Comparison of ENCODE assay signal across 7 mouse cellular contexts in genomic region chr11:23124198-23124951, GRCm38 (mm10).
DNase-seq lines count a peak whose midpoint lies in the region; ATAC-seq and TF ChIP-seq lines count a peak whose summit lies in the region.

No protein-coding gene starts in this region.

- intact Hi-C loops in heart, postnatal 10 days (cut with DNase I), result no loop called here

- TF ChIP-seq POLR2A in bone marrow, adult 2 months (IDR thresholded peaks at IDR 0.05; ENCODE audit: borderline replicate concordance, control insufficient read depth, low read depth, low read length), result no peak

- TF ChIP-seq CTCF in bone marrow, adult 2 months (IDR thresholded peaks at IDR 0.05; ENCODE audit: control insufficient read depth, insufficient read depth, low read length), result no peak

- peak; percentile 86 for ATAC-seq in erythroblast, adult 5-6 weeks (replicated peaks; ENCODE audit: low FRiP score, poor library complexity, severe bottlenecking)

- 4% methylated on average over 25 of the region's 25 CpGs for WGBS in bone marrow, adult 2 months

- peak overlapping the region; percentile 31 for H3K4me3 ChIP-seq in bone marrow, adult 2 months (replicated peaks; ENCODE audit: control insufficient read depth, low read depth, low read length)

- H3K4me1 ChIP-seq in bone marrow, adult 2 months (ENCODE audit: control insufficient read depth, insufficient read depth, low read length), result no peaks in the 10 kb centered on the region

- no peak overlapping the region for H3K27ac ChIP-seq in bone marrow, adult 2 months (ENCODE audit: control insufficient read depth, insufficient read depth, low read depth, low read length, poor library complexity)

- peak; percentile 91 for DNase-seq in Muller cell, postnatal 12 days (ENCODE audit: inconsistent ontology term)
- DNase-seq in heart, postnatal 10 days, result peak; percentile 14 to 20
- peak; percentile 43 to 71 for DNase-seq in kidney, postnatal 25 days
- peak; percentile 20 to 49 for DNase-seq in lung, postnatal 4 days
- peak; percentile 88 for DNase-seq in retina, embryonic 14.5 days (ENCODE audit: low spot score)

Comparison
In these comparisons a context has a peak if more than half of its experiments do, and no peak if none do; other contexts are left out.
1. DNase-seq: peak in every context shown above with its lines; median percentile 91 in Muller cell, postnatal 12 days; 88 in retina, embryonic 14.5 days; 57 in kidney, postnatal 25 days; 34 in lung, postnatal 4 days; 17 in heart, postnatal 10 days.